Mouse (Mus musculus): ENCODE results near the gene Pphln1.
A peak's percentile ranks its signal among the peaks of the same experiment; 100 is the strongest.

Gene Pphln1

DNA sequence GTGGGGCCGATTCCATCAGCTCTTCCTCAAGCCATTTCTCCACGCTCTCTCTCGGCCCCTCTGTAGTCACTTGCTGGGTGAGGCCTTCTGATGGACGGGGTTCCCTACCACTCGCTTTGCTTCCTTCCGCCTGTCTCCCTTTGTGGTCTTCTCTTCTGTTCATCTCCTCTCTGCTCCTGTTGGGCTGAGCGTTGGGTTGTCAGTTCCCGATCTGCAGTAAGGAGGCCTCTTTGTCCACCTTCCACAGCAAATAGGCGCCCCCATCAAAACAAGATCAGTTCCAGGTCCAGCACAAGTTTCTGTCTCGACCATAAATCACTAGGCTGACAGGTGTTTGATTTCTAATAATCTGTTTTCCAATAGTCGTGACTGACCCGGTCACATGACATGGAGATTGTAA lies 37.8 kb downstream of the Pphln1 start:
- DNase-seq = no peak

DNA sequence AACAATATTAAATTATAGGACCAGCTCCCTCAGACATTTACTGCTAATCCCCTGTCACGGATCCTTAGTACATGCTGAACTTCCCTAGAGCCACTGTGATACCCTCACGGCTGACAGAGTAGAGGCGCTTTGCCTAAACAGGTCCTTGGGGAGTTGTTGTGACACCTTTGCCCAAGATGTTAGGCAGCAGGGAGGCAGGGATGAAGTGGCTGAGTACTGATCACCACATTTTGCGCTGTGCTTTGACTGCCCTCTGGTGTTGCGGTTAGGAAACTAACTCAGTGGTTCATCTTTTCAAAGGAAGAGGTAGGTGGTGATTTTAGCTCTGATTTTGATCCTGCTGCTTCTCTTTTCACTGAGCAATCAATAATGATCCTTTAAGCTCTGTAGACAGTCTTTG lies 40.5 kb downstream of the Pphln1 start:
- DNase-seq = peak; percentile 64

DNA sequence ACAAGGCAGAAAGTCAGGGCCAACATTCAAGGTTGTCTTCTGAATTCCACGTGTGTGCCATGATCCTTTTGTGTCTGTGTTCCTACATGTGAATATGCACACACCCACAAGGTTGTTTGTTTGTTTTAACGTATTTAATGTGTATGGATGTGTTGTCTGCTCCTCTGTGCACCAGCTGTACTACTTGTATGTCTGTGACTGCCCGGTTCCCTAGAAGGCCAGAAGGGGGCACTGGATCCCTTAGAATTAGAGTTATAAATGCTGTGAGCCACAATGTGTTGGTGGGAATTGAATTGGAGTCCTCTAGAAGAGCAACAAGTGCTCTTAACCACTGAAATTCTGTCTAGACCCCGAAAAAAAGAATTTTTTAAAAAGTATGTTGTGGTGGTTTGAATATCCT lies 44.1 kb downstream of the Pphln1 start:
- peak; percentile 28 for DNase-seq

DNA sequence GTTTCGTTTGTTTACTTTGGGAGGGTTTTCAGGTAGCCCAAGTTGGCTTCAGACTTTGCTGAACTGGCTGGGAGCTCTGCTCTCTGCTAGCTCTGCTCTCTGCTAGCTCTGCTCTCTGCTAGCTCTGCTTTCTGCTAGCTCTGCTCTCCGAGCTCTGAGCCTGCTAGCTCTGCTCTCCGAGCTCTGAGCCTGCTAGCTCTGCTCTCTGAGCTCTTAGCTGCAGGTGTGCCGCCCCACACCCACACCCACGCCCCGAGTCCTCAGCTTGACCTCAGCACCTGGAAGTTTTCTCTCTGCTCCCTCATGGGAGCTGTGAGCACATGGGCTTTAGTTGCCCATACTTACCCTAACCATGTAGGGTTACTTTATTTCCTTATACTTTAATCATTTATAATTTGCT lies 45.5 kb downstream of the Pphln1 start:
- peak; percentile 64 for DNase-seq

DNA sequence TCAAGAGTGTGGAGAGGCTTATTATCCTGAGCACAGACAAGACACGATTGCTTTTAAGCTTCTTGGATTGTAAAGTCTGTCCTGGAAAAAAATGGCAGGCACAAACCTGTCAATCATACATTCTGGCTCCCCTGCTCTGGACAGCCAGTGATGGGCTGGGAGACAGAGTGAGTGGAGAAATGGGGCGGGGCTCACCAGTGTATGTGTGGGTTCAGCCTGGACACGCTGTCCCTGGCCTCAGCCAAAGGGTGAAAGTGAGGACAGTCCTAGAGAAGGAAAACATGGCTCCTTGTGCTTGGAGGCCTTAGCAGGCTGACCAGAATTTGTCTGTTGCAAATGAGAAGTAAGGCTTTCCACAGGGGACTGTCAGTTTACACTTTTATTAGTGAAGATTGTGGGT lies 50.7 kb downstream of the Pphln1 start:
- DNase-seq = no peak

DNA sequence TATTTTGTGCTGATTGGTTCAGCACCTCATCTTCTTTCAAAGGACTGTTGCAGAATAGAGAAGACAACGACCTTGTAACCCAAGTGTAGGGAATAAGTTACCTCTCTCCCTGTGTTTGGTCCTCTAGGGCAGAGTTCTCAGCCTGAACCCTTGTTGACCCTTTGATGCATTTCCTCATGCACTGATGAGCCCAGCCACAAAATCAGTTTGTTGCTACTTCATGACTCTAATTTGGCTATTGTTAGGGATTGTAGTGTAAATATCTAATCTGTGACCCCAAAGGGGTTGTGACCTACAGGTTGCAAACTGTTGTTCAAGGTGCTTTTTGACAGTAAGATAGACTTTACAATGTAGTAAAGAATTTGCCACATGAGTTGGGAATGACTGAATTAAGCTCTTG lies 55.1 kb downstream of the Pphln1 start:
- DNase-seq = no peak

DNA sequence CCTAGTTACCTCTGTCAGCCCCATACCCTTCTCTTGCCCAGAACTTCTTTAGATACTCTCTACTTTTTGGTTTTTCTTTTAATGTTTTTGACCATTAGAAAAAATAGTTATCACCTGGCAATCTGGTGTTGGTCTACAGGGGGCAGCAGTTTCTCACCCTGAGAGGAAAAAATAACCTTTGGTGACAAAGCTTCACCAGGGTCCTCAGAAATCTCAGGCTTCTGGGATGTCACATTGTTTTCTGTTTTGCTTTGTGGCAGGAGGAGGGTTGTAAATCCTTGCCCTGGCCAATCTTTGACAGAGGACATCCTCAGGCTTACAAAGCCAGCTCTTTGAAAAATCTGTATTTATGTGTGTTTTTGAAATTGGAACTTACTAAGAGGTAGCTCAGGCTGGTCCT lies 57.9 kb downstream of the Pphln1 start:
- DNase-seq = peak; percentile 13

DNA sequence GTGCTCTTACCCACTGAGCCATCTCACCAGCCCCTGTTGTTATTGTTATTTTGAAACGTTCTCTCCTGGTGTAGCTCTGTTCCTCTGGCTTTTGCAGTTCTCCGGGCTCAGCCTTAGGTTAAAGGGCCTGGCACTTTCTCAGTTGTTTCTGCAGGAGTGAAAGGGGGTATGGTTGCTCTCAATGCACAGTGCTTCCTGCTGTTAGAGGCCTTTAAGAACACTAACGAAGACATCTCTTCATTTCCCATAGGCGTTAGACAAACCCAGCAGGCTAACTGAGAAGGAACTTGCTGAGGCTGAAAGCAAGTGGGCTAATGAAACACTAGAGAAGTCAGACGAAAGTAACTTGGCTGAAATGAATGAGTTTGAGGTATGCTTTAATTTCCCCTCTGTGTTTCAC lies 61.3 kb downstream of the Pphln1 start:
- no peak for DNase-seq

DNA sequence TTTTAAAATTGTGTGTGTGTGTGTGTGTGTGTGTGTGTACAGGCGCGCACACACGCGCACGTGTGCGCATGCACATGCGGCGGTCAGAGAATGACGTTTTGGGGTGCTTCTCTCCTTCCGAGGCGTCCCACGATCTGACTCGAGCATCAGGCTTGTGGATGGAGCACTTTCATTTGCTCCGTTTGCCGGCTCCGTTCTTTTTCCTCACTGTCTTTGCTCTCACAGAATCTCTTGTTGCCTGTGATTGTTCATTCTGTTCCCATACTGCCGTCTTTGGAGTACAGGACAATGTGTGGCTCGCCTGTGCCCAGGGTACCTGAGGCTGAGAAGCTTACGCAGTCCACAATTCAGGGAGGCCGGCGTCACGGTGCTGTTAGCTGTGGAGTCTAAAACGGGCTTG lies 62.9 kb downstream of the Pphln1 start:
- no peak for DNase-seq

DNA sequence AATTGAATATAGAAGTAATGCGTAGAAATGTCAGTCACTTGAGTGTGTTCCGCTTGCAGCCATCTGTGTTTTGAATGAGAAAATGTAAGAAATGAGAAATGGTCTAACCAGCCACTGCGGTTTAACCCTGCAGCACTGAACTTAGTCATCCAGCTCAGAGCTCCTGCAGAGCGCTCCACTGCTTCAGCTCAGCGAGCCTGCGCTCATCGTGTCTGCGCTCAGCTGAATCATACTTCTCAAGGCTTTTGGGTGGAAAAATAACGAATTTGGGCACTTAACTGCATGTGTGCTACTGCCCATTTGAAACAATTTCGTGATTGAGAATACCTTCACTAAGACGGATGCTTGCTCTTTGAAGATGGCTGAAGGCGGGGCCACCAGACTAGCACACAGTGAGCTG lies 73.5 kb downstream of the Pphln1 start:
- peak; percentile 25 for DNase-seq

DNA sequence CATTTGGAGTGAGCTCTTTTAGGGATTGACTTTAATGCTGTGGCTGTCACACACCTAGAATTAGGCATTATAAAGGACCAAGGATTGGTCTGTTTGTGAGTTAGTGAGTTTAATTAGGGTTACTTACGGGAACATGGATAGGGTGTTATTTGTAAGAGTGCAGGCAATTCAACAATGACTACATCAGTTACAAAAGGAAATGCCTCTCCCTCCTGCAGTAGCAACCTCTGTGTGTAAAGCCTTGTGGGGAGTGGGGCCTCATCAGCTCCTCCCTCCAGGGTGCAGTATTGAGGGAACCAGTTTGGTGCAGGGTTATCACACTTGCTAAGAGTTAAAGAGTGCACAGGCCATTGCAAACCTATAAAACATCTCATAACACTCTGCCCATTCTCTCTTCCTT lies 73.9 kb downstream of the Pphln1 start:
- peak; percentile 34 for DNase-seq

DNA sequence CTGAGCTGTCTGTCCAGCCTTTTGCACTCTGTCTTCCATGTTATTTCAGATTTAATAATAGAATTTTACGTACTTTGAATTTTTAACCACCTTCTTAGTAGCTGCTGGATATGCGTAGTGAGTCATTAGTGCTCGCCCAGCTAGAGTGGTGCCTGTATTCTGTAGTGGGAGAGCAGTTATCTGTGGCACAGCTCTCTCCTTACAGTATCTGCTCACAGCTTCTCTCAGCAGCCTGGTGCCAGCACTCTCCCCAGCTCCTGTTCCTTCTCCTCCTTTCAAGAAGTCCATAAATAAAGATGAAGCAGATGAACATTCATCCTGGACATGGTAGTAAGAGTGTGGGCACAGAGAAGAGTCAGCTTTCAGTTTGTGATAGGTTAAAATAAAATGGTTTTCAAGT lies 76.1 kb downstream of the Pphln1 start:
- DNase-seq = no peak

DNA sequence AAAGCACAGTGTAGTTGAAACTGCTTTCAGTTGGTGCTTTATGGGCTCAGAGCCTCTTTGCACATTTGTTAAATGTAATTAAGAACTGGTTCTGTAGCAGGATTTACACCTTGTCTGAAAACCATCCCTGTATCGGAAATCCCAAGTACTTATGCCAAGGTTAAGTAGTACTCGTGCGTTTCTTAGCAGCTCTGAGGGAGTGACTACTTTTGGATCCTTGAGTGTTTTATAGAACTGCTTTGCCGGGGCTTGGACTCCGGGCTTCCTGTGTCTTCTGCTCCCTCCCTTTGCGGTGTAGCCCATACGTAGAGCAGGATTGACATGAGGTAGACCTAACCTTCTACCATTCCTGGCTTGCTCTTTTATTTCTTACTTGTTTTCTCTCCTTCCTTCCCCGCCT lies 77.5 kb downstream of the Pphln1 start:
- DNase-seq = no peak

DNA sequence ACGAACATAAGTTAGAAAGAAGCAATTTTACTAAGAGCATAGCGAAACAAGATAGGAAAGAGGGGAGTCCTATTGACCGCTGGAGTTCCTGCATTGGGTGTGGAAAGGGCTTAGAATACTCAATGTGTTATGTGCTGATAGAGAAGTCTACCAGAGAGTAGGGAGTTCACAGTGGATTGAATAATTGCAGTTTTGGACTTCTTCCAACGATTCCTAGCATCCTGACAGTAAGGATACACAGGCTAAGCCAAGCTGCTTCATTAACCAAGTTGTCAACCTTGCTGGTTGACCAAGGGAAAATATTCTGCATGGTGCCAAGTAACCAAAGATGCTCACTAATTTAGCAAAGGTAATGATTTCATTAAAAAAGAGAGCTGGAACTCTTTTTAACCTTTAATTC lies 79.6 kb downstream of the Pphln1 start:
- no peak for DNase-seq

DNA sequence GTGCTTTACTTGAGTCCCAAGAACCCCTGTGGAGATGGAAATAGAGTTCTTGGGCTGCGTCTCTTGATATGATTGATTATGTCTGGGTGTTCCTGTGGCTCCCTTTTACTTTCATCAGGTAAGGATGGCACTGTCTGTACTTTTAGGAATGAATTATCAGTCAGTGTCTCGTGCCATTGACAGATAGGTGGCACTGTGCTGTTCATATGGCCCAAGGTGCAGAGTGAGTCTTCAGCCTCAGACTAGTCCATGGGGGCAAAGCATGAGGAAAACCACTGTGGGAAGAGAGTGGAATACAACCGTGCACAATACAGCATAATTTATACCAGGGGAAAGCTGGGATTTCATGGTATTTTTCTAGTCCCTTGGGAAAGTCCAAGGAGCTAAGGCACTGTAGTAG lies 80.5 kb downstream of the Pphln1 start:
- no peak for DNase-seq

DNA sequence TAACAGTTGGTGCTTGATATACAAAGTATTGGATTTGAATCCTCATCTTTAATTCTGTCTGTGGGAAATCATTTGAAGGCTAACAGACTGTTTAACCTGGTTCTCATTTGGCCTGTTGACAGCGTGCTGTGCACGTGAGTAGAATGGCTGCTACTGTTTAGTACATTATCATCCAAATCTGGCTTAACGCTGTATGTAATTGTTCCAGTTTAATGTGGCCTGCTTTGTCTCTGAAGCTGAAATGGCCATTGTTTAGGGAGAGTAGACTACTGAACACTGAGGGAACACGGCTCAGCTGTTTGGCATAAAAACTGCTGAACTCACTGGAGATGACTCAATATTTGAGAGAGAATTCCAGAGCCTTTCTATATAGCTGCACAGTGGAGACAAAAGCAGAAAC lies 81.3 kb downstream of the Pphln1 start:
- no peak for DNase-seq

DNA sequence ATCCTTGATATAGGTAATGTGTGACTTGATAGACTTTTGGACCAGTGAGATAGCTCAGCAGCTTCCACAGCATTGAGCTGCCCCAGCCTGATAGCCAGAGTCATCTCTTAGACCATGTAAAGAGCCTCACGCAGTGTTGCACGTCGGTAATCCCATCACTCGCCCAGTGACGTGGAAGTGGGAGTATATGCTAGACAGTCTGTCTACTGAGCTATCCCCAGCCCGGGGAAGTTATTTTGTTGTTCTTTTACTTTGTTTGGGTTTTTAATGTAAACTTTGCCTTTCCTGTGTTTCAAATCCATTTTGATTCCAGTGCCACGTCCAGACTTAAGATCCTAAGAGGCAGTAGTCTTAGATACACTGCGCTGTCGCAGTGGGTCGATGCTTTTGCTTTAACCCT lies 83.0 kb downstream of the Pphln1 start:
- DNase-seq = no peak

DNA sequence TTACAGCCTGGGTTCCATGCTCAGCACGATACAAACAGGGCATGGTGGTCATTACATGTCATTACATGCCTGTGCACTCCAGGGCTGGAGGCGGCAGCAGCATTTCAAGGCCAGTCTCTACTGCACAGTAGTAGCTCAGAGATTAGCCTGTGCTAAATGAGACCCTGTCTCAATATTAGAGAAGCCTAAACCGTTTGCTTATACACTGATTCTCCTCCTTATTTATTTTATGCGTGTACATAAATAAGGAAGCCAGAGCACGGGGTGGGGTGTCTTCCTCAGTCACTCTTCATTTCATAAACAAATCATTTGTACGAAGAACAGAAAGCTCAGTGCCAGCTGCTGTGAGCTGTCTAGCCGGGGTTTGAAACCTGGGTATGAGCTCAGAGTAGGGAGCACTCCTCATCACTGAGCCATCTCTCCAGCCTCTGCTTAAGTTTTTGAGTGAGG lies 86.1 kb downstream of the Pphln1 start:
- no peak for DNase-seq

DNA sequence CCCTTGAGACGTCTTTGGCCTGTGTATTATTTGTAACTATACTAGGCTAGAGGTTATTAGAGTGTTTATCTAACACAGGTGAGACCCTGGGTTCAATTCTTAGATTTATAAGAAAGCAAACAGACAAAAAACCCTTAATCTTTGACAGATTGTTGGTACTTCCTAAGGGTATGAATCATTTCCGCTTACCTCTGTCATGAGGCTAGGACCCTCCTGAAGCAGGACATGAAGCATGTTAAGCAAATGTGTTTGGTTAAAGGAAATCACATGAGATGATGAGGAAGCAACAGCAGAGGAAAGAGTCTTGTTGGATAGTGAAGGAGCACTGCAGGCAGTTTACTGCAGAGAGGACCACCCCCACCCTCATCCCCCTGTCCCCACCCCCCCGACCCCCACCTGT lies 87.1 kb downstream of the Pphln1 start:
- no peak for DNase-seq

DNA sequence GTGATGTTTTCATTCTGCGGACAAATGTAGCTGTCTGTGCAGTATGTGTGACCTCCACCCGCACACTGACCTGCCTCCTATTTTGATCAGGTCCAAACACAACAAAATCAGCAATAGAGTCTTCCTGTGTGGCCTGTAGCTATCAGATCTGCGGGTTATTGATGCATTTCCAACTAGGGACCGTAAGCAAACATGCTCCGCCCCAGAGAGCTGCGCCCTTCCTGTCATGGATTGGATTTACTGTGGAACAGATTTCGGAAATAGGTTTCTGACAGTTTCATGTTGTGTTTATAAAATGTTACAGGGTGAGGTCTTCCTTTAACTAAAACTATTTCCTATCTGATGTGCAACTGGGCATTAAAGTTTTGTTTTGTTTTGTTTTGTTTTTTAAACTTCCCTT lies 87.9 kb downstream of the Pphln1 start:
- DNase-seq = no peak

DNA sequence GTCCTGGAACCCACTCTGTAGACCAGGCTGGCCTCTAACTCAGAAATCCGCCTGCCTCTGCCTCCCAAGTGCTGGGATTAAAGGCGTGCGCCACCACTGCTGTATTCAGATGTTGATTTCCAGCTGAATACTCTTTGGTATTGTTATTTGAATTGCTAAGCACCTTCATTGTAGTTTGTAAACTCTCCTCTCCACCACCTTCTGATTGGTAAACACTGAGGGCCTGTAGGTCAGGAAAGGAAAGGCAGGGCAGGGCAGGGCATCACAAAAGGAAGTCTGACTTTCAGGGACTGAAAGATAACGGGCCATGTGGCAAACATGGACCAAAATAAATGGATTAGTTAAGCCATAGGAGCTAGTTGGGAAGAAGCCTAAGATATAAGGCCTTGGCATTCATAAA lies 91.4 kb downstream of the Pphln1 start:
- DNase-seq = no peak

DNA sequence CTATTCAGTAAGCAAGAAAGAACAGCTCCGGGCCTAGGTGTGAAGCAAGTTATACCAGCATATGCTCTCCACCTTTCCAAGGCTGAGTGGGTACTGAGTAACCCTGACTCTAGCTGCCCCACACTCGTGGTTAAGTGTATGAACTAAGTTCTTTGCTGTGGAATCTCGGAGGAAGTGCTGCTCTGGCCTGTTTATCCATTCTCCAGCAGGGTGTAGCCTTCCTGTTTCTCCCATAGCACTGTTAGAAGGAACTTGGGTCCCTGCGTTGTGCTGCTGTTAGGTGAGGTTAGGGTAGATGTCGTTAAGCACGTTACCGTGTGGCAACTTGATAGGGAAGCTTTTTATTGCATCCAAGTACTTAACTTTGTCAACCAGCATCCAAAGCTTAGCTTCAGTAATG lies 96.5 kb downstream of the Pphln1 start:
- no peak for DNase-seq

DNA sequence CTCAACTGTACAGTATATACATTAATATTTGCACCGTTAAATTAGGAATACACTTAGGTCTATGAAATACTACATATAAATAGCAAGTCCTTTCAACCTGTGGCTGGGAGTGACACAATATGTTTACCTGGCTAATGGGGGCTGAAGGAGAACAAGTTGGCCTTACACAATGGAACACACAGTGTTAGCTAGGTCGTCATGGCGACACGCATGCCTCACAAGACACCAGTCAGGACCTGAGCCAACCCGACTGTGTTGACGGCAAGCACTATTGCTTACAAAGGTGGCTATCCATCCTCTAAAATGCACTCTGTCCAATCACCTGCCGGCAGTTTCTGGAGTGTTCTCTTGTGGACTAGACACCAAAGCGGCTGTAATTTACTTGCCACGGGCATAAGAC lies 101.7 kb downstream of the Pphln1 start:
- DNase-seq = no peak

DNA sequence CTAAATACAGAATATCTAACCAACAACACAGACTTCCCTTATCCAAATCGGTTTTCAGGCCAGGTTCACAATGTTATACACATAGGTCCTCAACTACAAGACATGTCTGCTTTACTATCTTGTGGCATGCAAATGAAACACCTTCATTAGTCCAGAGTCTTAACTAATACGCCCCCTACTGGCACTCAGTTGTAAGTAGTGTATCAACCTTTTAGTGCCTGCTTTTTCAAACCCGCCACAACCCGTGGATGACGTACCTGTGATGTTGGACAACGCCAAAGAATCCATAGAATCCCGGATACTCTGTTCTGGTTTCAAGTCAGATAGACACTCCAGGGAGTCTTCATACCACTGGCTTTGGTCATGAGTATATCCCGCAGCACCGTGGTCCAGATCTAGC lies 104.6 kb downstream of the Pphln1 start:
- no peak for DNase-seq

DNA sequence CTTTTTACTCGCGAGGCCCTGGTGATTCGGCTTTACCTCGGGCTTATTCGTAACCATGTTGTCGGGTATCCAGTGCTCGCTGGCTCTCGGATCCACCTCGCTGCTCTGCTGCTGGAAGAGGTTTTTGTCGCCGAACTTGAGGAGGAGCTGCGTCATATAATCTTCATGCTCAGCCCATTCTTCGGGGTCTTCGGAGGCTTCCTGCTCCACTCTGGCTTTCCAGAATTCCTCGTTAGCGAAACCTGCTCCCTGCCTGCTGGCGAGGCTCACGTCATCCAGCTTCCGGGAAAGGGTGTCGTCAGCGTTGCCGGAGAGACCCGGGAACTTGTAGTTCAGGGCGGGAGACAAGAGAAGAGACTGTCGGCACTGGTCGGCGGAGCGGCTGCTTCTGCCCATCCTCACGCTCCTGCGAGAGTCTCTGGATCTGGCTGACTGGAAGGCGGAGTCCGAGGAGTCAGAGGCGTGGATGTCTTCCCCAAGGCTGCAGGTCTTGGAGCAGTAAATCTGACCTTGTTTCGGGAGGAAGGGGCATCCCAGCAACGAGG lies 105.1 kb downstream of the Pphln1 start:
- DNase-seq = no peak

DNA sequence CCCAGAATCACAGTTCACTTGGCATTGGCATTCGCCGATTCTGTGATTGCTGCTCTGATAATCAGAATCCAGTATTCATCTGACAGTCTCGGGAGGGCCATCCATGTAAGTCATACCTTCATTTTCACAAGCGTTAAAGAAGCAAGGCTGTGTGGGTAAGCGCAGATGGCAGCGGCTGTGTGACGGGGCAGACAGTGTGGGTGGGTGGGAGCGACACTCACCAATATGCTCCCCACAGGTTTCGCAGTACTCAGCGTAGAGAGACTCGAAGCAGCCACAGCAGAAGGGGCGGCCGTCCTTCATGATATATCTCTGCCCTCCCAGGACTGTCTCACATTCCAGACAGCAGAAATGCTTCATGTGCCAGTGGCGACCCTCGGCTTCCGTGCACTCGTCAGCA lies 106.7 kb downstream of the Pphln1 start:
- DNase-seq = no peak
